Mouse (Mus musculus): ENCODE results near the gene Dqx1. TPM values are rescaled to one million over a fixed set of nuclear protein-coding genes. Genes with fewer than 3 reads are reported as not detected.
A peak's percentile ranks its signal among the peaks of the same experiment; 100 is the strongest.

Gene Dqx1
- polyA plus RNA-seq, 1 experiment from 2014 or later = 1.3 TPM

- H3K27ac ChIP-seq = no peak overlapping the region
- H3K9me3 ChIP-seq = no peaks in the 10 kb centered on the region
- no peak overlapping the region for H3K4me2 ChIP-seq
- no peak for ATAC-seq (ENCODE audit: insufficient number of reproducible peaks, insufficient read depth, low FRiP score, low TSS enrichment, low read depth)
- WGBS = 37% methylated on average over 6 of the region's 6 CpGs
- no peak overlapping the region for H3K4me3 ChIP-seq
- H3K4me1 ChIP-seq = peaks cover 3% of the 10 kb centered on the region
- H3K9ac ChIP-seq = no peak overlapping the region
- no peaks in the 10 kb centered on the region for H3K36me3 ChIP-seq
- peaks cover 66% of the 10 kb centered on the region for H3K27me3 ChIP-seq
Measured at GRCm38 (mm10) chr6:83092416-83093127, 34.9 kb downstream of the Dqx1 start.

GRCm38 (mm10) chr6:83095968-83096367 lies 38.3 kb downstream of the Dqx1 start:
- Histone ChIP-seq H3K4me2 (no peak overlapping the region), H3K9me3 (no peaks in the 10 kb centered on the region), H3K27me3 (peaks cover 41% of the 10 kb centered on the region), H3K27ac (no peak overlapping the region), H3K36me3 (no peaks in the 10 kb centered on the region), H3K4me1 (peaks cover 3% of the 10 kb centered on the region; the same call in 1 of the 2 replicates), H3K4me3 (no peak overlapping the region), H3K9ac (no peak overlapping the region)
- ATAC-seq (ENCODE audit: insufficient number of reproducible peaks, insufficient read depth, low FRiP score, low TSS enrichment, low read depth) = no peak
- WGBS = 42% methylated on average over 6 of the region's 6 CpGs

GRCm38 (mm10) chr6:83098411-83098810 lies 40.8 kb downstream of the Dqx1 start:
- Histone ChIP-seq H3K36me3 (no peaks in the 10 kb centered on the region), H3K9me3 (no peaks in the 10 kb centered on the region), H3K9ac (no peak overlapping the region), H3K4me3 (no peak overlapping the region), H3K4me1 (peaks cover 19% of the 10 kb centered on the region), H3K4me2 (no peak overlapping the region), H3K27me3 (peaks cover 22% of the 10 kb centered on the region), H3K27ac (no peak overlapping the region)
- 70% methylated on average over 2 of the region's 2 CpGs for WGBS
- no peak for ATAC-seq (ENCODE audit: insufficient number of reproducible peaks, insufficient read depth, low FRiP score, low TSS enrichment, low read depth)

- no peaks in the 10 kb centered on the region for H3K9me3 ChIP-seq
- peak within 1 kb of the TSS; percentile 75 for H3K4me3 ChIP-seq
- peak within 1 kb of the TSS; percentile 84 for H3K27ac ChIP-seq
- 0% methylated on average over 25 of the region's 25 CpGs for WGBS
- H3K4me2 ChIP-seq = peak within 1 kb of the TSS; percentile 99
- peaks cover 9% of the 10 kb centered on the region for H3K27me3 ChIP-seq
- H3K36me3 ChIP-seq = 0 out of 2 replicates have a peak, but pooled peaks cover 3% of the 10 kb centered on the region
- peak within 1 kb of the TSS; percentile 87 for H3K9ac ChIP-seq
- peak; percentile 84 for ATAC-seq (ENCODE audit: insufficient number of reproducible peaks, insufficient read depth, low FRiP score, low TSS enrichment, low read depth)
- peaks cover 21% of the 10 kb centered on the region for H3K4me1 ChIP-seq
Measured at GRCm38 (mm10) chr6:83101316-83101687, 43.7 kb downstream of the Dqx1 start, which contains the start of the genes Ccdc142 and Gm42688. Gene Ccdc142, plus strand, starts transcription at chr6:83101601. Gene Gm42688, plus strand, starts transcription at chr6:83101617.

- peaks cover 21% of the 10 kb centered on the region for H3K4me1 ChIP-seq
- peak overlapping the region; percentile 84 for H3K27ac ChIP-seq
- peak overlapping the region; percentile 87 for H3K9ac ChIP-seq
- peak overlapping the region; percentile 99 for H3K4me2 ChIP-seq
- ATAC-seq (ENCODE audit: insufficient number of reproducible peaks, insufficient read depth, low FRiP score, low TSS enrichment, low read depth) = peak; percentile 70
- no peaks in the 10 kb centered on the region for H3K9me3 ChIP-seq
- H3K36me3 ChIP-seq = peaks cover 8% of the 10 kb centered on the region; the same call in 1 of the 2 replicates
- H3K4me3 ChIP-seq = peak overlapping the region; percentile 75
- WGBS = under 1% methylated on average over 74 of the region's 74 CpGs
- H3K27me3 ChIP-seq = peaks cover 8% of the 10 kb centered on the region
Measured at GRCm38 (mm10) chr6:83101688-83102556, 44.3 kb downstream of the Dqx1 start.

- peaks cover 30% of the 10 kb centered on the region for H3K4me1 ChIP-seq
- H3K4me2 ChIP-seq = peak overlapping the region; percentile 99
- peak overlapping the region; percentile 87 for H3K9ac ChIP-seq
- H3K27me3 ChIP-seq = peaks cover 8% of the 10 kb centered on the region
- 42% methylated on average over 11 of the region's 11 CpGs for WGBS
- H3K9me3 ChIP-seq = no peaks in the 10 kb centered on the region
- no peak overlapping the region for H3K27ac ChIP-seq
- peaks cover 9% of the 10 kb centered on the region; the same call in 1 of the 2 replicates for H3K36me3 ChIP-seq
- peak overlapping the region; percentile 75; the same call in 1 of the 2 replicates for H3K4me3 ChIP-seq
- ATAC-seq (ENCODE audit: insufficient number of reproducible peaks, insufficient read depth, low FRiP score, low TSS enrichment, low read depth) = no peak
Measured at GRCm38 (mm10) chr6:83103130-83103650, 45.5 kb downstream of the Dqx1 start.

- 65% methylated on average over 4 of the region's 4 CpGs for WGBS
- Histone ChIP-seq H3K4me2 (no peak overlapping the region), H3K4me1 (peaks cover 34% of the 10 kb centered on the region), H3K27me3 (peaks cover 8% of the 10 kb centered on the region), H3K36me3 (peaks cover 9% of the 10 kb centered on the region; the same call in 1 of the 2 replicates), H3K27ac (no peak overlapping the region), H3K9me3 (no peaks in the 10 kb centered on the region), H3K4me3 (no peak overlapping the region), H3K9ac (no peak overlapping the region)
- no peak for ATAC-seq (ENCODE audit: insufficient number of reproducible peaks, insufficient read depth, low FRiP score, low TSS enrichment, low read depth)
Measured at GRCm38 (mm10) chr6:83104158-83104557, 46.5 kb downstream of the Dqx1 start.

GRCm38 (mm10) chr6:83107566-83108400 lies 50.1 kb downstream of the Dqx1 start:
- Histone ChIP-seq H3K4me2 (peak overlapping the region; percentile 88), H3K27ac (0 out of 2 replicates have a peak overlapping the region, but pooled peaks have one; percentile 81), H3K9ac (peak overlapping the region; percentile 94; the same call in 1 of the 2 replicates), H3K36me3 (peaks cover 13% of the 10 kb centered on the region), H3K27me3 (no peaks in the 10 kb centered on the region; the same call in 1 of the 2 replicates), H3K4me1 (peaks cover 30% of the 10 kb centered on the region), H3K4me3 (peak overlapping the region; percentile 91), H3K9me3 (no peaks in the 10 kb centered on the region)
- 31% methylated on average over 13 of the region's 13 CpGs for WGBS
- ATAC-seq (ENCODE audit: insufficient number of reproducible peaks, insufficient read depth, low FRiP score, low TSS enrichment, low read depth) = no peak

- peaks cover 22% of the 10 kb centered on the region for H3K4me1 ChIP-seq
- peak within 1 kb of the TSS; percentile 81 for H3K27ac ChIP-seq
- peak; percentile 80 for ATAC-seq (ENCODE audit: insufficient number of reproducible peaks, insufficient read depth, low FRiP score, low TSS enrichment, low read depth)
- peak within 1 kb of the TSS; percentile 91 for H3K4me3 ChIP-seq
- peak within 1 kb of the TSS; percentile 88 for H3K4me2 ChIP-seq
- H3K9me3 ChIP-seq = no peaks in the 10 kb centered on the region
- H3K36me3 ChIP-seq = peaks cover 13% of the 10 kb centered on the region
- peak within 1 kb of the TSS; percentile 94 for H3K9ac ChIP-seq
- no peaks in the 10 kb centered on the region for H3K27me3 ChIP-seq
- under 1% methylated on average over 76 of the region's 76 CpGs for WGBS
Measured at GRCm38 (mm10) chr6:83108762-83109668, 51.4 kb downstream of the Dqx1 start, which contains the start of gene Mrpl53. Gene Mrpl53, plus strand, starts transcription at chr6:83109040.

- ATAC-seq (ENCODE audit: insufficient number of reproducible peaks, insufficient read depth, low FRiP score, low TSS enrichment, low read depth) = no peak
- no peaks in the 10 kb centered on the region for H3K27me3 ChIP-seq
- no peaks in the 10 kb centered on the region for H3K9me3 ChIP-seq
- no peak overlapping the region for H3K4me3 ChIP-seq
- no peak overlapping the region for H3K9ac ChIP-seq
- WGBS = 91% methylated on average over 4 of the region's 4 CpGs
- H3K4me1 ChIP-seq = peaks cover 36% of the 10 kb centered on the region
- H3K4me2 ChIP-seq = no peak overlapping the region
- peaks cover 8% of the 10 kb centered on the region for H3K36me3 ChIP-seq
- no peak overlapping the region for H3K27ac ChIP-seq
Measured at GRCm38 (mm10) chr6:83111510-83112136, 54.0 kb downstream of the Dqx1 start.

Measured in embryonic facial prominence, embryonic 13.5 days (tissue).